Mouse (Mus musculus): ENCODE results near the gene Tbc1d7.

Gene Tbc1d7

DNA sequence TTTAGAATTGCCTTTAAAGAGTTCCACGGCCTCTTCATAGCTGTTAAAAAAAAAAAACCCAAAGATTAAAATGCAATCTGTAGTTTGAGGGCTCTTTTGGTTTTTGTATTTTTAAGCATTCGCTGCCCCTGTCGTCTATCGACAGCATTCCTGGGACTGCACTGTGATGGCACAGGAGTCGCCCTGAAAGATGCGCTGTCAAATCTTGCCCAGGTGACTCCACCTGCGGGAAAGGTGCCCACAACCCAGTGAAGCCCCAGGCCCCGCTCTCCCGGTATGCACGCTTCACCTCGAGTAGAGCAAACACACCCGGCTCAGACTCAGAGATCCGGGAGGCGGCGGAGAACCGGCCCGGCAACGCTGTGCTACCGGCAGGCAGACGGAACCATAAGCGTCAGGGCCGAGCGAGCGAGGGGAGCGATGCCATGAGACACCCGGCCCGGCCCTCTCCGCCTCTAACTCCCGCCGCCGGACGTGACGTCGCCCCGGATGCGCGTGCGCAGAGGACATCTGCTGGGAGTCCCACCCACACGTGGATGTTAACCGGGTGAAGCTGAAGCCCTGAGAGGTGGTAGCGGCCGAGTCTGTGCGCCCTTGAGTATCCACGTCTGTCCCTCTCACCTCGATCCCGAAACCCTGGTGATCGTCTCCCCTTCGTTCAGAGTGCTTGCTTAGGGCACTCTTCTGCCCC, at the start of gene Tbc1d7:
Gene Tbc1d7 (minus strand): TSS at position 482 of the 691 bp plus-strand sequence.
- DNase-seq: peak; percentile 96

GRCm38 (mm10) chr13:43220635-43221034, 49.3 kb upstream of the Tbc1d7 start:
- no peak for DNase-seq

DNA sequence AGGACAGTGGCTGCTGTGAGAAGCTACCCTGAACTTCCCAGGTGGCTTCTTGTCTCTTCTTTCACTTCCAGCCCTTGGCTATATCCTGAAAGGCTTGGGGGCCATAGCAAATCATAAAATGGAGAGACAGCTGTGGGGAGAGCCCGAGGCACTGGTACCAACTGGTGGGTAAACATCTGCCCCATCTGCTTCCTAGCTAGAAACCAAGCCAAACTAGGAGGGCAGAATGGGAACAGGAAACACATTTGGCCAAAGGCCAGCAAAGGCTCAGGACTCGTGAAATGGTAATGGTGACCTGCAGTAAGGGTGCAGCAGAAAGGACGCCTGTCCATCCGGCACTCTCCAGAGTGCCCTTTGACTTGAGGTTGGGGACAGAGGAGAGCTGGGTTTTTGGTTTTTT, 47.5 kb upstream of the Tbc1d7 start:
- DNase-seq: no peak

DNA sequence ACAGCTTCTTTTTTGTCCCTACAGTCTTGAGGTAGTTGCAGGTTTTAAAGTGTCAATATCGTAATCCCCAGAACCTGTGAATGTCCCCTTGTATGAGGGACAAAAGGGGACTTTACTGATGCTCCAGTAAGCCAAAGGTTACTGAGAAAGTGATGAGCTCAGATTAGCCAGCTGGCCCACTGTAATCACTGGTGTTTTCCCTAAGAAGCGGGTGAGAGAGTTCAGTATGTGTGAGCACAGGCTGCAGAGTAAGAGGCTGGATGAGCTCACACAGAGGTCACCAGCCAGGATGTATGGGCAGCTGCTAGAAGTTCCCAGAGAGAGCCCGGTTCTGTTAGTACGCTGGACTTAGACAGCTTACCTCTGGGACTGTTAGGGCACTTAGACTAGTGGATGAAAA, 47.0 kb upstream of the Tbc1d7 start:
- no peak for DNase-seq

GRCm38 (mm10) chr13:43217686-43218085, 46.4 kb upstream of the Tbc1d7 start:
- DNase-seq: no peak

GRCm38 (mm10) chr13:43217059-43217458, 45.8 kb upstream of the Tbc1d7 start:
- DNase-seq: no peak

DNA sequence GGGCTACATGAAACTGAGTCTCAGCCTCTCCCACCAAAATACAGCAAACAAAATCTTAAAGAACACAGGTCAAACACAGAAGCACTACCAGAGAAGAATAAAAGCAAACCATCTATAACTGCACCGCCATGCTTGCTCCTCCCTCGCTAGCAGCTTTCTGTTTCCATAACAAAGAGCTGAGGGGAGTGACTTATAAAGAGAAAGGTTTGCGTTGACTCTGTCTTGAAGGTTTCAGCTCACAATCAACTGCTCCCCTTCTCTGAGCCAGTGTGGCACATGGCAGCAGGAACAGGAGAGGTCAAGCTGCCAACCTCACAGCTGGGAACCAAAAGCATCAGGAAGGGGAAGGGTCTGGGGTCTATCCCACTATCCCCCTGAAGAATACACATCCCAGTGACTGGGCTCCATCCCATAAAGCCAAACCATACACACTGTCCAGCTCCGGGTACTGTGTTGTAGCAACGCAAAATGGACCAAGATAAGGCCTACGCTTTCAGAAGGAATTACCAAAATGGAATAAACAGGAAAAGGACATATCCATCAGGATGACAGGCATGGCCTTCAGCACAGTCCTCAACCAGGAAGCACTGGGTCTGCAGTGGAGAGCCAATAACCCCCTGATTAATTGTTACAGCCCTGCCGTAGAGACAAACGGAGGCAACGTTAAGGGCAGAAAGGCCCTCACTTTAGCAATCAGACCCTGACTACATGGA, 44.8 kb upstream of the Tbc1d7 start:
- DNase-seq: no peak

DNA sequence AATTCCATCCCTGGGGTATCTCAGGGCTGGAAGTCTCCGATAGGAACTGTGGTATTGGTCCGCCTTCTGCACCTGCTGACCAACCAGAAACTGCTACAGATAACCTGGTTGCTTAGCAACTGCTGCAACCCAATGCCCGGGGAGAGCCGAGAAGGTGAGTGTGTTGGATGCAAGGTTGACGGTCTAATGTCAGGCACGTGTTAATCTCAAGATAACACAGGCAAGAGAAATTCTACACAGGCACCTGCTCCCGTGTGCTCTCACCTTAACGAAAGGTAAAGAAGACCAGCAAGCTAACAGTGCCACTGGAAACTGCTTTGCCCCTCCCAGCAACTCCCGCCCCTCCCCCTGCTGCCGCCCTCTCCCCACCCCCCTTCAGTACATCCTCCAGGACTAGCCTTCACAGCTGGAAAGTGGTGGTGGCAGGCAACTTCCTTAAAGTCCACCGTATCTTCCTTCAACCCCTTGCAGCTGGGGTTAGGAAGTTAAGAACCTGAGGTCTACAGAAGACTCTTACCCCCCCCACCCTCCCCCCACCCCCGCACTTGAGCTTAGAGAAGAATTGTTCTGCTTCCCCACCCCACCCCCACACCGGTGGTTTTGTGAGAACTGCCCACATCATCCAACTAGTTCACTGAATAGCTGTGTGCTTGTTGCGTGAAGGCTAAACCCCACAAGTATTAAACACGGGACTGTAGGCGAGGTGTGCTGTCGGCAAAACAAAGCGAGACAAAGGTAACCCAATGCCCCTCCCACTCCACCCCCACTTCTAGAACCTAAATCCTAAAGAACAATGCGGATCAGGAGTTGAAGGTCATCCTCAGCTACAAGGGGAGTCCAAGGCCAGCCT, 44.1 kb upstream of the Tbc1d7 start:
- DNase-seq: no peak

DNA sequence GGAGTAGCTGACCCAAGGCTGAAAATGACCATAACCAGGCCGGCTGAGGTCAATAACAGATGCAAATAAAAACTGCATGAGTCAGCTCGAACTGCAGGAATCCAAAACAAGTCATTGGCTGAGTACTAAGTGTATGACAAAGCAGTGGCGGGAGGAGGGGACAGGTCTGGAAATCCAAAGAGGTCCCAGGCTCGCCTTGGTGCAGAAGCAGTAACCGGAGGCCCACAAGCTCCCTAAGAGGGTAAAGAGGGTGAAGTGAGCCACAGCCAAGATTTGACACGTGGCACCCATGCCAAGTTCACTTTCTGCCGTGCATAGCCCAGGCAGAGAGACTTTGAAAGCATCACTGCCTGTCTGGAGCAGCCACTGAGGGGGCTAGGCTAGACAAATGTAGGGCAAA, 41.0 kb upstream of the Tbc1d7 start:
- no peak for DNase-seq

- no peak for DNase-seq
These were observed 39.7 kb upstream of the Tbc1d7 start for GRCm38 (mm10) chr13:43210956-43211355.

DNA sequence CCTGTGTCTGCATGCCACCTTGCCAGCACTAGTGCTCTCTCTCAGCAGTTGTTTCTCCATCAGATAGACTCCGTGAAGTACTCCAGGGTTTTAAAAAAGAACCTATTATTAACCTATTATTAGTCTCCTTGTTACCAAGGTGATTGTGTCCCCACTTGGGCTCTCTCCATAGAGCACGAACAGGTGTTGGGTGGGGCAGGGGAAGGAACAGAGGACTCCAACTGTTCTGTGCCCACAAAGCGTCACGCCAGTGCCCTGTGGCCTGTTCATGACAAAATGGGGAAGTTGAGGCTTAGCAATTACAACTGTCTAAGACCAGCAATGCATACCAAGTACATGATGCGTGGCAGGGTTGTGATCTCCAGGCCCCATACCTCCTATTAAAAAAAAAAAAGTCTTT, 38.3 kb upstream of the Tbc1d7 start:
- DNase-seq: no peak

DNA sequence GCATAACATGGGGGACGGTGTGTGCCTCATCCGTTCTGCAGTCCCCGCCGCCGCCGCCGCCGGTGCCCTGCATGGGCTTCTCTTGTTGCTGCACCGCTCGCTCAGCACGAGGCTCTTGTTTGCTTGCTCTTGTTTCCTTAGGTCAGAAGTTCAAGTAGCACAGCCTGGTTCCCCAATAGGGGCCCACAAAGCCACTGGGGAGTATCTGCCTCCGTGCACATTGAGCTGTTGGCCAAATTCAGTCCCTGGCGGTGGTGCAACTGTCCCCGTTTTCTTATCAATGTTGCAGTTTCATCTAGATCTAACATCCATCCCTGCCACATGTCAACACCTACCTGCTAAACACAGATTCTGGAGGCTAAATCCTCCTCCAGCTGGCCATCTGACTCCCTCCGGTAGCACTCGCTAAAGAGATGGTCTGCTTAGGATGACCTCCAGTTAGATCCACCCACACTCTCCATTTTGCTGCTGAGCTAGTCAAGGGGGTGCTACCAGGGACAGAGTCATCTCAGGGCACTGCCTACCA, 37.7 kb upstream of the Tbc1d7 start:
- no peak for DNase-seq

- DNase-seq: no peak
These were observed 34.9 kb upstream of the Tbc1d7 start for GRCm38 (mm10) chr13:43206118-43206683.

- DNase-seq: no peak
These were observed 32.3 kb upstream of the Tbc1d7 start for GRCm38 (mm10) chr13:43203641-43204040.

GRCm38 (mm10) chr13:43203234-43203633, 31.9 kb upstream of the Tbc1d7 start:
- no peak for DNase-seq

GRCm38 (mm10) chr13:43202351-43202750, 31.1 kb upstream of the Tbc1d7 start:
- no peak for DNase-seq

DNA sequence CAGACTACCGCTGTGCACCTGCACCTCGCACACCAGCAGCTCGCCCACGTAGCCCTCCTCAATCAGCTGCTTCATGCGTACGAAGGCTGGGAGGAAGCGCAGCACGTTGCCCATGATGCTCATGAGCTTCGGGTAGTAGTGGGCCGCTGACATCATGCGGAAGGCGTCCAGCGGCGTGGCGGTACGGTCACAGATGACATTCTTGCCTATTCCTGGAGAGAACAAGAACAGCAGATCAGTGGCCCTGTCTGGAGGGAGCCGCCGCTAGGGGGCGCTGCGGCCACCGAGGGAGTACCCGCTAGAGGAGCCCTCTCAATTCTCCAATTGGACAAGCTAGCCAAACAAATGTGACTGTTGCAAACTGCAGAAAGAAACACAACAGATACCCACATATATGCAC, 29.7 kb upstream of the Tbc1d7 start:
- no peak for DNase-seq

DNA sequence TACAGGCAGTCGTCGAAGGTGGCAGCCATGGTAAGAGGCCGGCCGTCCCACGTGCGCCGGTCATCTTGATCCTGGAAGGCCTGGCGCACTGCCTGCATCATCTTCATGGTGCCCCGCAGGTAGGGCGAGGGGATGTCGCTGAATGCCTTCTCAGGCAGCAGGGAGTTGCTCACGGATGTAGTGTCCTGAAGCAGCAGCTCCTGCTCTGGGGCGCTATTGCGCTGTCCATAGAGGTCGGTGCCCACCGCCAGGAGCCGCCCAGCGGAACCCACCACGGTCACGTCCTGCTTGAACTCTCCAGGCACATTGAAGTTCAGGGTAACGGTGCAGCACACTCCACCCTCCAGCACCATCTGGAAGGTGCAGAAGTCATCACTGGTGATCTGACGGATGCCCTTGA, 29.2 kb upstream of the Tbc1d7 start:
- no peak for DNase-seq

GRCm38 (mm10) chr13:43199749-43200148, 28.4 kb upstream of the Tbc1d7 start:
- DNase-seq: no peak

GRCm38 (mm10) chr13:43199282-43199681, 28.0 kb upstream of the Tbc1d7 start:
- no peak for DNase-seq

DNA sequence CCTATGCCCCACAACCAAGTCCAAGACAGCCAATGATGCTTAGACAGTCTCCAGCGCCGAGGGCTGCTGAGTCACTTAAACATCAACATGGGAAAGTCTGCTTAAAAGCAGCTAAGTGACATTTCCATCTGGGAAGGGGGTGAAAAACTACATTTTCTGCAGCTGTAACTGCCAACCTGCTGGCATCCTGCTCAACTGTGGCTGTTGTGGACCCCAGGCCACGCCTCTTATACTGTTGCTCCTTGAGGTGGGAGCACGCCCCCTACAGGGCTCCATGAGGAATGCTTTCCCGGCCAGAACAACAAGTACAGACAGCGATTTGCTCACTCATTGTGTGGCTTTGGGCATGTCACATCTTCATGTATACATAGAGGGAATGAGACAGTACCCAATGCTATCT, 25.9 kb upstream of the Tbc1d7 start:
- DNase-seq: no peak

- no peak for DNase-seq
These were observed 24.7 kb upstream of the Tbc1d7 start for GRCm38 (mm10) chr13:43196000-43196399.

DNA sequence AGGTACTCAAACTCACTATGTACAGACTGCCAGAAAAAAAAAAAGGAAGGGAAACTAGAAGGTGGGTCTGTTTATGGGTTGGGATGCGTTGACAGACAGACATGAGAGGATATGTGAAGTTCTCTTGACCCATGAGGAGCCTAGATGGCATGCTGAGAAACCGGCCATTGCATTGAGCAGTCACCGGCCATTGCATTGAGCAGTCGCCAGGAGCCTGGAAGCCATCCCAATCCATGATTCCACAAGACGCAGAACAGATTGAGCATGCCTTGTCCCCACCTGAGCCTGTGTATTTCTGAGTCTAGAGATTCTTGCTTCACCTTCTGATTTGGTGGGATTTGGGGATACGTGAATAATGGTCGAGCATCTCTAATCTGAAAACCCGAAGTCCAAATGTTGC, 22.6 kb upstream of the Tbc1d7 start:
- no peak for DNase-seq

All from thymus, adult 18-20 months (tissue).